Mouse (Mus musculus) adrenal gland, adult 18-20 months (tissue): ENCODE measurements around the gene Tprkb. TPM values are rescaled to one million over a fixed set of nuclear protein-coding genes. Genes with fewer than 3 reads are reported as not detected.
"Not testable (repeated sequence)": the region's sequence is repeated elsewhere in the genome, so short reads cannot be mapped to it uniquely, and the experiment has no call there.

Source experiments
- DNase-seq, 2 experiments: peaks; one replicate each; pipeline ENCODE4 v3.0.0; 2021 to 2022; ENCODE audit warnings: low spot score in 2 of 2
- long read RNA-seq, 2 experiments: library from polyadenylated mRNA; stranded (forward); transcript quantifications; one replicate each; pipeline ENCODE4 v2.0.0; 2021
- total RNA-seq, 2 experiments: library from RNA; stranded (reverse); gene quantifications; 1 replicate in 1 of 2; 2 replicates in 1 of 2; pipeline ENCODE4 v1.2.3; 2021

Tprkb gene
- total RNA-seq, result 10 to 100 TPM; 38.4 to 47.2 TPM
- long read RNA-seq, experiment 1, transcript Tprkb-201 (6 exons, 2,103 nt), result major isoform, 6 of 14 reads
- long read RNA-seq, experiment 1, partial matches to known transcripts, result 0 of 14 reads
- long read RNA-seq, experiment 1, other reads (novel, unspliced or antisense), result 4 of 14 reads
- long read RNA-seq, experiment 2, transcript Tprkb-201 (6 exons, 2,103 nt), result major isoform, 23 of 45 reads
- long read RNA-seq, experiment 2, partial matches to known transcripts, result 1 of 45 reads
- long read RNA-seq, experiment 2, other reads (novel, unspliced or antisense), result 15 of 45 reads

- no peak for DNase-seq
These were observed at the start of gene Tprkb for GRCm38 (mm10) chr6:85911587-85911986. Gene Tprkb, plus strand, starts transcription at chr6:85911865.

DNA sequence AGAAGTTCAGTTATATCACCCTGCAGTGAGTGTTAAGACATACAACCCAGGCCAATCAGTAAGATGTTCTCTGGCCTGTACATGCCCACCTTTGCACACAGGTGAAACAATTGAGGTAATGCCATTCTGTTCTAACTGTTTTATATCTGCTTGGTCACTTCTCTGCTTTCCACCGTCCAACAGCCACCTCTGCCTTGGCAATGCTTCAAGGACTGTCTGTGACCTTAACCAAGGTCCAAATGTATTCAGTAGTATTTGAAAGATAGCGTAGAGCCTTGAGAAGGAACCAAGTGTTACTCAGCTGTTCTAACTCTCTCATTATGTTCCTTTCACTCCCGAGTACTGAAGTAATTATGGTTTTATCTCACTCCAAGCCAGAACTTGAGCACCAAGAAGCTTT lies 49.1 kb upstream of the Tprkb start:
- peak in 1 of 2 experiments; percentile 62 for DNase-seq

GRCm38 (mm10) chr6:85863136-85863535 lies 48.5 kb upstream of the Tprkb start:
- peak in 1 of 2 experiments; percentile 13 for DNase-seq

DNA sequence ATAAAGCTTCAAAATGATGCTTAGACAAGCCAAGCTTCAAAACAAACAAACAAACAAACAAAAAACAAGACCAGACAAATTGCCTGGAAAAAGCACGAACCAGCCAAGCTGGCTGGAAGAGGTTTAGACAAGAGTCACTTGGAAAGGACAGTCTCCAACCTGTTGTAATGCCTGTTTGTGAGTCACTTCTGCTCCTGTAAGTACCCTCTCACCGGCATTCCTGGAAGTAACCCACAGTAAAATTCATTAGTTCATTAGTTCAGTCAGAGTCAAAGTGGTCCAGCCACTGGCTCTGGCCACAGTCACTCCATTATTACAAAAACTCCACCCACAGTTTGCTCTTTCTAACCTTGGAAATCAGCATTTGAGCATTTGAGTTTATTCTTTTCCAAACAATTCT lies 47.8 kb upstream of the Tprkb start:
- peak in 1 of 2 experiments; percentile 9 for DNase-seq

- DNase-seq, result peak in 1 of 2 experiments; percentile 17
These were observed 46.6 kb upstream of the Tprkb start for GRCm38 (mm10) chr6:85864900-85865639.

DNA sequence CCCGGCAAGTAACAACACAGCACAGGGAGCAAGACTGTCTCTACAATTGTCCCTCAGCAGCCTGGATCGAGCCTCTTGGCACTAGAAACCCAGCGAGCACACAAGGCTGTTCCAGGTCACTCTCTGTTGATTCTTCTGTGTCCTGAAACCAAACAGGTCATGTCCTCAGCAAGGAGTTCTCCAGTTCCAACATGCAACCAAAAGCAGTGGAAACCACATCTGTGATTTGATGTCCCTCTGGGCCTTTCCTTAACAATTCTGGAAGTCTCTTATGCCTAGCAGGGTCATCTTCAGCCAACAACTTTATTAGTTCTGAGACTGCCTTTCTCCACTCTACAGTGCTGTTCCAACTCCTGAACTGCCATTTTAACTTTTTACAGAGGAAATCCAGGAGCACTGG lies 45.5 kb upstream of the Tprkb start:
- DNase-seq, result not testable (repeated sequence)

- DNase-seq, result peak in 1 of 2 experiments; percentile 8
These were observed 44.7 kb upstream of the Tprkb start for GRCm38 (mm10) chr6:85866995-85867394.

GRCm38 (mm10) chr6:85867726-85868690 lies 43.7 kb upstream of the Tprkb start:
- DNase-seq, result peak in 1 of 2 experiments; percentile 16

- DNase-seq, result peak in 1 of 2 experiments; percentile 7
These were observed 42.7 kb upstream of the Tprkb start, which contains the start of gene Nat8f2 for GRCm38 (mm10) chr6:85869006-85869405. Gene Nat8f2, minus strand, starts transcription at chr6:85869158.

- peak in 1 of 2 experiments; percentile 13 for DNase-seq
These were observed 28.4 kb upstream of the Tprkb start for GRCm38 (mm10) chr6:85883246-85883645.

DNA sequence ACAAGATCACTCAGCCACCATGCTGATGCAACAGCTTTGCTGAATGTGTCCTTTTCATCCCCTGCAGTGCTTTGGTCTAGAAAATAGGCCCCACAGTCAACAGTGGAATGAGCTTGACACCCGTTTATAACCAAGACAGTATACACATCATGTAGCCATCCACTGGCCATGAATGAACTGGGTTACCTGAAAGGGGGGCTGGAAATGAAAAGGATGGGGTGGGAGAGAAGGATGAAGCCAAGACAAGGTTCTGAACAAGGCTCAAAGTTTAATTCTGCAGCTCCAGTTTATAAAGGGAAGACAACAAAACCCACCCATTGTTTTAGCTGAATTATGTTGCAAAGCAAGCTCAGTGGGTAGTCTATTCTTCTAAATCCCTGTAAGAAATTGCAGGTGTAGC lies 27.4 kb upstream of the Tprkb start:
- DNase-seq, result peak in 1 of 2 experiments; percentile 6

- DNase-seq, result no peak
These were observed 22.7 kb upstream of the Tprkb start for GRCm38 (mm10) chr6:85888961-85889360.

DNA sequence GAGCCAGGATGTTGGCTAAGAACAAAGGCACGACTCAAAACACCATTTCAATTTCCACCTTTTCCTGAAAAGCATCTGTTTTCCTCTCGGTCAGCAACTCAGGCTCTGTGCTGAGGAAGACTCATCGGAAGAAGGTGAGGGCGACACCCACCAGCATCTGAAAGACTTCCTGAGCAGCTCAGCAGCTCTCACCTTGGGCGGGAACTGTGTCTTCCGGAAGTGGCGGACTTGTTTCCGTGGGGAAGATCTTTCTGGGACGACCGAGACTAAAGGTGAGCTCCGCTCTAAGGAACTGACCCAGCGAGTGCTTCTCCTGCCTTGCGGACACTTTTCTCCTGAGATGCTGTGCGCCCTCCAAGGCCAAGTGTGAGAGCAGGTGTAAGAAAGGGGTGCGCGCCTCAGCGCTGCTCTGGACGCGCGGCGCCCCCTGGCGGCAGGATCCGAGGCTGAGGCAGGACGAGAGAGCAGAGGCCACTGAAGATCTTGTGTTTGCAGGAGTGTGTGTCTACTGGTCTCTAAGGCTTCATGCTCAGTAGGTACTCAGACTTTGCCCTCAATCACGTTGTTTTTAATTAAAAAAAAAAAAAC lies 16.5 kb upstream of the Tprkb start:
- DNase-seq, result peak in 1 of 2 experiments; percentile 31

- not testable (repeated sequence) for DNase-seq
These were observed 12.8 kb upstream of the Tprkb start for GRCm38 (mm10) chr6:85898596-85899475.

DNA sequence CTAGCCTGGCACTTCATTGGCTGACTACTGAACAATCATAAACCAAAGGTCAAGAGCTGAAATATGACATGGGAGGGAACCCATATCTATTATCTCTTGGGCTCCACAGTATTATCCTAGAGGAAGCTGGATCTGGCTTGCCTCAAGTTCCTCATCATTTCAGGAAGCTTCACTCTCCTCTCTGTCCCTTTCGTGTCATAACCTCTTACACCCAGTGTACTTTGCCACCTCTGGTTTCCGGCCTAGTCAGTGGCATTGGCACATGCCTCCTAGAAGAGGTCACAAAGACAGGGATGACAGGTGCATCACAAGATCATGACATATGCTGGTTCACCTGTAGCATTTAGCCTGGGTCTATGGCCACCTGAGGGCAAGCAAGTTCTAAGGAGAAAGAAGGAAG lies 9.4 kb upstream of the Tprkb start:
- DNase-seq, result peak in 1 of 2 experiments; percentile 8

DNA sequence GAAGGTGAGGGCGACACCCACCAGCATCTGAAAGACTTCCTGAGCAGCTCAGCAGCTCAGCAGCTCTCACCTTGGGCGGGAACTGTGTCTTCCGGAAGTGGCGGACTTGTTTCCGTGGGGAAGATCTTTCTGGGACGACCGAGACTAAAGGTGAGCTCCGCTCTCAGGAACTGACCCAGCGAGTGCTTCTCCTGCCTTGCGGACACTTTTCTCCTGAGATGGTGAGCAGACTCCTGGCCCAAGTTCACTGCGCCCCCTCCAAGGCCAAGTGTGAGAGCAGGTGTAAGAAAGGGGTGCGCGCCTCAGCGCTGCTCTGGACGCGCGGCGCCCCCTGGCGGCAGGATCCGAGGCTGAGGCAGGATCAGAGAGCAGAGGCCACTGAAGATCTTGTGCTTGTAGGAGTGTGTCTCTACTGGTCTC lies 7.0 kb upstream of the Tprkb start, which contains the start of gene Nat8f4:
Gene Nat8f4 (minus strand): TSS at position 243 of the 420 bp plus-strand sequence.
- DNase-seq, result peak; percentile 81 to 85

GRCm38 (mm10) chr6:85906911-85907351 lies 4.7 kb upstream of the Tprkb start:
- DNase-seq, result peak; percentile 25 to 43

GRCm38 (mm10) chr6:85908341-85908740 lies 3.3 kb upstream of the Tprkb start:
- DNase-seq, result no peak

DNA sequence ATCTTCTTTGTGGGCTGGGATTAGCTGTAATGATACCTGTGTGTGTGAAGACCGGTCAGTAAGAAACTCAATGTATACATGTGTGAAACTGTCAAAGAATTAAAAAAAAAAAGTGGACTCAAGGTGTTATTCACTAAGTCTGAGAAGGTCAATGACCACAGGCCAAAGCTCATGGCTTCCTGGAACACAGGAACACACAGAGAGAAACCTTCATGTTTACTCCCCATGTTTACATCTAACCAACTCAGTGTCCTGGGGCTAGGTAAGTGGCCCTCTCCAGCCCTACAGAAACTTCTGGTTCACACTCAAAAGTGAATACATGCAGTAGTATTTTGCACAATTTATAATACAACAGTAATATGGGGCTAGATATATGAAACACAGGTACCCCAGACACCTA lies 2.0 kb upstream of the Tprkb start:
- no peak for DNase-seq
